Mouse (Mus musculus) liver, postnatal 0 days (tissue): ENCODE data around the gene Tex12.

ENCODE experiments used
- CTCF ChIP-seq: sonication (generic); IDR thresholded peaks from 2 replicates; pipeline ENCODE4 v1.5.1; 2016; ENCODE audit warnings: antibody characterized with exemption, low read depth
- EP300 ChIP-seq: IDR thresholded peaks from 2 replicates; pipeline ENCODE4 v1.6.1; 2016; ENCODE audit warnings: antibody characterized with exemption, low read depth, mild to moderate bottlenecking

- TF ChIP-seq EP300, result no peak
- TF ChIP-seq CTCF, result no peak
These were observed 35.8 kb upstream of the Tex12 start for GRCm38 (mm10) chr9:50596973-50597372.
